Mouse (Mus musculus) lung, embryonic 14.5 days (tissue): Measurements from ENCODE around the gene Prpsap2. TPM values are rescaled to one million over a fixed set of nuclear protein-coding genes. Genes with fewer than 3 reads are reported as not detected.

Source experiments
- ATAC-seq: fragments of 200-750 bp; cut with Nextera tagmentation; 2 replicates; pipeline ENCODE4 v1.8.0; 2017; ENCODE audit warnings: mild to moderate bottlenecking, moderate TSS enrichment, moderate library complexity; ENCODE audit not compliant: insufficient read depth
- DNase-seq: peaks from one replicate; pipeline ENCODE4 v3.0.0-alpha.2; 2015
- H3K27ac ChIP-seq: fragments of 300-500 bp; sonication (generic); 2 replicates; pipeline ENCODE4 v1.5.1; 2014; ENCODE audit warnings: low read depth, mild to moderate bottlenecking, moderate library complexity
- H3K27me3 ChIP-seq: fragments of 300-500 bp; sonication (generic); 2 replicates; pipeline ENCODE4 v1.6.1; 2014; ENCODE audit warnings: low read length, control low read depth; ENCODE audit not compliant: insufficient read depth
- H3K36me3 ChIP-seq: fragments of 300-500 bp; sonication (generic); 2 replicates; pipeline ENCODE4 v1.6.1; 2014; ENCODE audit warnings: control low read depth; ENCODE audit not compliant: insufficient read depth
- H3K4me1 ChIP-seq: fragments of 300-500 bp; sonication (generic); 2 replicates; pipeline ENCODE4 v1.6.1; 2014; ENCODE audit warnings: antibody characterized with exemption, control low read depth; ENCODE audit not compliant: insufficient read depth
- H3K4me2 ChIP-seq: fragments of 300-500 bp; sonication (generic); 2 replicates; pipeline ENCODE4 v1.6.1; 2014; ENCODE audit warnings: mild to moderate bottlenecking
- H3K4me3 ChIP-seq: fragments of 300-500 bp; sonication (generic); 2 replicates; pipeline ENCODE4 v1.5.1; 2014; ENCODE audit warnings: low read depth, low read length
- H3K9ac ChIP-seq: fragments of 300-500 bp; sonication (generic); 2 replicates; pipeline ENCODE4 v1.6.1; 2014
- H3K9me3 ChIP-seq: fragments of 300-500 bp; sonication (generic); 2 replicates; pipeline ENCODE4 v1.6.1; 2016; ENCODE audit warnings: low read depth, low read length, control low read depth
- CTCF ChIP-seq: IDR thresholded peaks from 2 replicates; pipeline ENCODE4 v1.5.1; 2016; ENCODE audit warnings: antibody characterized with exemption, low read depth
- WGBS: fragments of 180-500 bp; shearing (Covaris S2); extraction: QIAGEN DNeasy Blood & Tissue Kit; methylation state at CpG from one replicate; pipeline ENCODE4 v1.1.7; 2014; 5-methylcytosine and 5-hydroxymethylcytosine counted together
- polyA plus RNA-seq: library from polyadenylated mRNA; unstranded; fragments of >200 nt; fragmentation: Nextera tagmentation; extraction: Ambion mirVana; gene quantifications from 2 replicates; pipeline ENCODE4 v1.2.1, GENCODE M21; 2014

The Prpsap2 gene
- polyA plus RNA-seq, 1 experiment from 2014 or later = 26.7 TPM

DNA sequence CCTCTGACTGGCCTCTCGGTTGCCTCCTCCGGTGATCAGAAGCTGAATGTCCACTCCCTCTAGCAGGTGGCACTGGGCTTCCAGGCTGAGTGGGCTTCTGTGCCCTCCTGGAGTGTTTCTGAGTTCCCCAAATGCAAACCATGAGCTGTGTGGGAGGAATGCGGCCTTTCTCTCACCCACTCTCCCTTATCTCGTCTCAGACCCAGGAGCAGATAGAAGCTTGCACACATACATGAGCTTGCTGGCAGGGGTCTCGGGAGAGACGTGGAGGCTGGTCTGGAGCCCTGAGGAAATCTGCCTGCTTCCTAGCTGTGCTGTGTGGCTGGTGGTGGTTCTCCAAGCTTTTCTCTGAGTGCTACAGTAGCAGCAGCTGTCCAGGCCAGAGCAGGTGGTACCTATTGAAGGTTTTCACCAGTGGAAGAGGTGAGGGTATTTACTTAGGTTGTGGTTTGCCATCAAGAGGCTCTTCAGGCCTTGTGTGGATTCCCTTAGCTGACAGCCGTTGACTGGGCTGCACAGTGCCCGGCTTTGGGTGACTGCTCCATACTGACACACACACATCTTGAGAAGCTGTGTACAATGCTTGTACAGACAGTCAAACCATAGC is 76.7 kb downstream of the Prpsap2 start:
- H3K36me3 ChIP-seq = no peaks in the 10 kb centered on the region
- H3K9ac ChIP-seq = no peak overlapping the region
- peak overlapping the region; percentile 70 for H3K4me2 ChIP-seq
- H3K4me3 ChIP-seq = peak overlapping the region; percentile 42
- H3K27me3 ChIP-seq = peaks cover 35% of the 10 kb centered on the region
- ATAC-seq (peak; percentile 53), DNase-seq (peak; percentile 21)
- peak overlapping the region; percentile 18; the same call in 1 of the 2 replicates for H3K27ac ChIP-seq
- TF ChIP-seq CTCF = no peak
- WGBS = 38% methylated on average over 8 of the region's 8 CpGs
- H3K4me1 ChIP-seq = 0 out of 2 replicates have a peak, but pooled peaks cover 6% of the 10 kb centered on the region
- H3K9me3 ChIP-seq = no peaks in the 10 kb centered on the region

DNA sequence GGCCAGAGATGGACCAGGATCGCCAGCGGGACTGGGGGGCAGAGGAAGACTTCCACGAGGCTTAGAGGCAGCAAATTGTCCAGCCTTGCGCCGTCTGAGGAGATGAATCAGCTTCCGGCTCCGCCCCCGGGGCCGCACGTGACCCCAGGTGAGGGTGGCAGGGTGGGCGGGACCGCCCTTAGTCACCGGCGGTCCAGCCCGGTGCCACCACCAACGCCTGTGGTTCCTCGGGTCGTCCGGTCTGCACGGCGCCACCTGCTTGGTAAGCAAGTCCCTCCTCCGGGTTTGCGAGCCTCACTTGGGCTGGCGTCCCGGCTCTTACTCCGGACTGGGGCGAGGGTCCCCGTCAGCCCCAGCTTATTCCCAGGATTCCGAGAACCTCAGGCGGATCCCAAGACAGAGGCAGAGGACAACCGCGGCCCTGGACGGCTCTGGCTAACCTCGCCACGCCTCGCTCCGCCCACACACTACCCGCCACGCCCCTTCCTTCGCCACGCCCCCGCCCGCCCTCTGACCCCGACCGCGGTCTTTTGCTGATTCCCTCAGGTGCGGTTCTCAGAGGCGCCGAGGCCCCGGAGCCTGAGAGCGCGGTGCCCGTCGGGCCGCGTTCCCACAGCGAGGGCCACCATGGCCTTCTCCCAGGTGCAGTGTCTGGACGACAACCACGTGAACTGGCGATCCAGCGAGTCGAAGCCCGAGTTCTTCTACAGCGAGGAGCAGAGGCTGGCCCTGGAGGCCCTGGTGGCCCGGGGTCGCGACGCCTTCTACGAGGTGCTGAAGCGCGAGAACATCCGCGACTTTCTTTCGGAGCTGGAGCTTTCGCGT is 77.8 kb downstream of the Prpsap2 start, which contains the start of gene Fam83g:
Gene Fam83g (plus strand): TSS at position 185 of the 825 bp plus-strand sequence.
- WGBS = 1% methylated on average over 74 of the region's 76 CpGs
- DNase-seq (peak; percentile 60), ATAC-seq (peak; percentile 53)
- Histone ChIP-seq H3K4me3 (peak within 1 kb of the TSS; percentile 42), H3K9me3 (no peaks in the 10 kb centered on the region), H3K4me2 (peak within 1 kb of the TSS; percentile 70), H3K36me3 (no peaks in the 10 kb centered on the region), H3K27me3 (peaks cover 35% of the 10 kb centered on the region), H3K4me1 (0 out of 2 replicates have a peak, but pooled peaks cover 6% of the 10 kb centered on the region), H3K27ac (peak within 1 kb of the TSS; percentile 12; the same call in 1 of the 2 replicates), H3K9ac (peak within 1 kb of the TSS; percentile 42)
- no peak for TF ChIP-seq CTCF

Other genes with a start within 250 kb of the Prpsap2 start
- gene Epn2, start 182.4 kb downstream of the Prpsap2 start, polyA plus RNA-seq = 26.1 and 30.0 TPM in 2 replicates
- 27.8 and 29.5 TPM in 2 replicates for gene Grap, start 108.8 kb downstream of the Prpsap2 start, polyA plus RNA-seq
- gene Fam83g, start 78.0 kb downstream of the Prpsap2 start, polyA plus RNA-seq = 2.1 and 2.2 TPM in 2 replicates
- not detected in 2 replicates for gene Slc5a10, start 41.3 kb downstream of the Prpsap2 start, polyA plus RNA-seq
- gene Ulk2, start 93.0 kb upstream of the Prpsap2 start, polyA plus RNA-seq = 20.5 and 20.8 TPM in 2 replicates
- gene Akap10, start 168.2 kb upstream of the Prpsap2 start, polyA plus RNA-seq = 19.0 and 20.4 TPM in 2 replicates
- 13.0 and 13.4 TPM in 2 replicates for gene Specc1, start 194.7 kb upstream of the Prpsap2 start, polyA plus RNA-seq